Mouse (Mus musculus): ENCODE measurements around the gene Psat1. TPM values are rescaled to one million over a fixed set of nuclear protein-coding genes. Genes with fewer than 3 reads are reported as not detected.

Gene Psat1
- polyA plus RNA-seq, 1 experiment from 2014 or later = 6.7 TPM

DNA sequence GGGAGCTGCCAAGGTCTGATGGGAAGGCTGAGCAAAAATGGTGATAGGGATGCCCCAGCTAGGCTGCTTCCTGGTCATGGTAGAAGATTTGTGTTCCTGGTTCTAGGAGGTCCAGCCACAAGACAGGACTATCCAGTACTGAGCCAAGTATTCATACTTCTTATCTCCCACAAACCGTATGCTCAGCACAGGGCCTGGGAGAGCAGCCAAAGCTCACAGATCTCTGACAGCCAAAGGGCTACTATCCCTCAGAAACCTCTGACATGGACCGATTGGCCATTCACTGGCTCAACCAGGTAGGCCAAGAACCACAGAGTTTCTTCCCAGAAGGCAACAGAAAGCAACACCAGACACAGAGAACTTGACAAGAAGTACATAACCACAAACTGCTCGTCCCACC is 36.1 kb downstream of the Psat1 start:
- Histone ChIP-seq H3K79me2 (ENCODE audit: inconsistent target) (no peaks in the 10 kb centered on the region), H3K27ac (no peak overlapping the region), H3K4me3 (ENCODE audit: inconsistent target) (no peak overlapping the region), H3K36me3 (ENCODE audit: inconsistent target) (no peaks in the 10 kb centered on the region)
- 86% methylated on average over 3 of the region's 3 CpGs for WGBS (ENCODE audit: missing documents)

DNA sequence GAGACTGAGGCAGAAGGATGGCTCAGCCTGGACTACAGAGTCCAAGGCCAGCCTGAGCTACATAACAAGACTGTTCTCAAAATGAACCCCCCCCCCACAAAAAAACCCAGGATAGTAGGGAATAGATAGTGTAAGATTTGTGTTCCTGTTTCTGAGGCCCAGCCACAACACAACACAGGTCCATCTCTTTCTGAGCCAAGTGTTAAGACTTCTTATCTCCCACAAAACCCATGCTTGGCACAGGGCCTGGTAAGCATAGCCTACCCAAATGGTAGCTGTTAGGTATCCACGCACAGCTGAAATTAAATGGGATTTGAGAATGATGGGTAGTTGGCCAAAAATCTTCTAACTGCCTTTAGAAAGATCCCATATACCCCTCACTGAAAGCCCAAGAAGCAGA is 36.6 kb downstream of the Psat1 start:
- whole genome bisulfite sequencing (ENCODE audit: missing documents) = 100% methylated on average over 1 of the region's 1 CpGs
- Histone ChIP-seq H3K4me3 (ENCODE audit: inconsistent target) (no peak overlapping the region), H3K27ac (no peak overlapping the region), H3K79me2 (ENCODE audit: inconsistent target) (no peaks in the 10 kb centered on the region), H3K36me3 (ENCODE audit: inconsistent target) (no peaks in the 10 kb centered on the region)

DNA sequence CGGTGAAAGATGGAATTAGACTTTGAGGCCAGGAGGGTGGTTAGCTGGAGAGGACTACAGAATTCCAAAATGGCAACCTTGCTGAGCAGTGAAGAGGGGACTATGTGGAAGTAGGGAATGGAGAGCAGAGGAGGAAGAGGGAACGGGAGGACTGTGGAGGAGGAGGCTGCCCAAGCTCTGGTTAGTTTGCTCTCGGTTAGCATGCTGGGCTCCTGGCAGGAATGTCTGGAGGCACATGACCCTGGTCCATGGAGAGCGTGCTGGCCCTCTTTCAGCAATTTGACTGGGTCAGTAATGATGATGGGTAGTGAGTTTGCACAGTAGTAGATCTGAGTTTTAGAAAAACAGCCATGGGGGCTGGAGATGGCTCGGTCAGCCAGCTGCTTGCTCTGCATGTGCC is 39.1 kb downstream of the Psat1 start:
- 95% methylated on average over 5 of the region's 5 CpGs for WGBS (ENCODE audit: missing documents)
- no peak overlapping the region for H3K4me3 ChIP-seq (ENCODE audit: inconsistent target)
- no peak overlapping the region for H3K27ac ChIP-seq
- no peaks in the 10 kb centered on the region for H3K79me2 ChIP-seq (ENCODE audit: inconsistent target)
- no peaks in the 10 kb centered on the region for H3K36me3 ChIP-seq (ENCODE audit: inconsistent target)

DNA sequence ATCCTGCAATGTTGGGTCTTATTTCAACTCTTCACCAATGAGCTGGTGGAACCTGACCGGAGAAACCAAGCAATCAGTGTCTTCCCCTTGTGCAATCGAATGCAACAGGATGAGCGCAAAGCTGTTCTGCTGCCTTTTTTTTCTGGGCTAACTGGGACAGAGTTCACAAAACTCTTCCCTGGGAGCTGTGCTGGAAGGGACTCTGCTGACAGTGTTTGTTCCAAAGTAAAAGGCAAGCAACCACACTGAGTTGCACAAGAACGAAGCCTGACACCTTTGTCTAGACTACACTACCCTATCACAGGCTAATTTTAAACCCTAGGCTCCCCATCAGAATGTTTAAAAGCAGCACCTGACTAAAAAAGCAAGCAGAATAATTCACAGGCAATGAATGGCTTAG is 42.4 kb downstream of the Psat1 start:
- WGBS (ENCODE audit: missing documents) = 62% methylated on average over 4 of the region's 4 CpGs
- Histone ChIP-seq H3K79me2 (ENCODE audit: inconsistent target) (no peaks in the 10 kb centered on the region), H3K36me3 (ENCODE audit: inconsistent target) (no peaks in the 10 kb centered on the region), H3K27ac (no peak overlapping the region), H3K4me3 (ENCODE audit: inconsistent target) (no peak overlapping the region)

DNA sequence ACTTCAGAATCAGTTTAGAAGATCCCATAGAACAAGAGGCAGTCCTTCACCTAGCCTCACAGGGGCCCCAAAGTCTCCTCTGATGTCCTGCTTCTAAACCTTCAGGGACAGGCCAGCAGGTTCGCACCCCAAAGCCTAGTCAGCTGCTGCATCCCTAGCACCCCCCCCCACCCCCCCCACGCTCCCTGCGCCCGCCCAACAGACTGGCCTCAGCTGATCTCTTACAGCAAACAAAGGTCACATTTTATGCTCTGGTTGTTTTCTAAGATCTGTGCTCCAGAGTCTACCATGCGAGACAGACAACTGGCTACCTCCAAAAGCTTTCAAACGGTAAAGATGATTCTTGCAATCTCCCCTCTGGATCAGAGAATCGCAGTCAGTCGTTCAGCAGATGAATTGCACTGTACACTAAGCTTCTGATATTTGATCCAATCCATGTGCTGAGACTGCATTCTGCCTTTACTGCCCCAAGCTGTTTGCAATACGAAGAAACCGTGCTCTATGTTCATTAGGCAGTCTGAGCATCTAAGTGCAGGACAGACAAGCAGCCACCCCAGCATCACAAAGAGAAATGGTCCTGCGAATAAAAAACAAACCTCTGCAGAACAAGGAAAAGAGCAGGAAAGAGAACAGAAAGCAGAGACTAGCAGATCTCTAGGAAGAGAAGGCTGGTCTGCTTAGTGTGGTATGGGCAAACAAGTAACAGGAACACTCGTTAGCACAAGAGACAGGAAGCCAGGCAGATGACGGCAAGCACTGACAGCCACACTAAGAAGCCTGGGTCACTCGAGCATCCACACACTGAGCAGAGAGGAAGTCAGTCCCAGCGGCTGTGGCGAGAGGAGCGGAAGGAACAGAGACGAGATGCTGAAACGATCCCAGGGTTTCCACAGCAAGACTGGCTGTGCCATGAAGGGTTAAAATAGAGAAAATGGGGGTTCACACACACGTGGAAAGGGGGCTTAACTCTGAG is 43.3 kb downstream of the Psat1 start:
- Histone ChIP-seq H3K4me3 (ENCODE audit: inconsistent target) (no peak overlapping the region), H3K27ac (no peak overlapping the region), H3K36me3 (ENCODE audit: inconsistent target) (no peaks in the 10 kb centered on the region), H3K79me2 (ENCODE audit: inconsistent target) (no peaks in the 10 kb centered on the region)
- WGBS (ENCODE audit: missing documents) = 47% methylated on average over 17 of the region's 20 CpGs

DNA sequence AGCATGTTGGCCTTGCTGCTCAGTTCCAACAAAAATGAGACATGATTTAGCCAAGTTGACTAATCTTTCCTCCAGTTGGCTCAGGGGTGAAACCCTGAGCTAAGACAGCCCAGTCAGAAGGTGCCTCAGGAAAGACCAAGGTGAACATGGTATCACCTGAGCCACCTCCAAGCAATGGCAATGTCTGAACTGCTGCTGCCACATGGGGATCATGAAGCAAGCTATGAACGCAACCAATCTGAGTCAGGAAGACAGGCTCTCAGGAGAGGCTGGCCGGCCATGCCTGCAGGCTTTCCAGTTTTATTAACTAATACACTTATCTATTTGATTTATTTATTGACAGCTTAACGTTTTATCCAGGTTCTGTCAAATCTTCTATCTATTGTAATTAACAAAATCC is 51.5 kb downstream of the Psat1 start:
- H3K36me3 ChIP-seq (ENCODE audit: inconsistent target) = no peaks in the 10 kb centered on the region
- no peak overlapping the region for H3K4me3 ChIP-seq (ENCODE audit: inconsistent target)
- no peaks in the 10 kb centered on the region for H3K79me2 ChIP-seq (ENCODE audit: inconsistent target)
- H3K27ac ChIP-seq = no peak overlapping the region
- 90% methylated on average over 3 of the region's 3 CpGs for WGBS (ENCODE audit: missing documents)

DNA sequence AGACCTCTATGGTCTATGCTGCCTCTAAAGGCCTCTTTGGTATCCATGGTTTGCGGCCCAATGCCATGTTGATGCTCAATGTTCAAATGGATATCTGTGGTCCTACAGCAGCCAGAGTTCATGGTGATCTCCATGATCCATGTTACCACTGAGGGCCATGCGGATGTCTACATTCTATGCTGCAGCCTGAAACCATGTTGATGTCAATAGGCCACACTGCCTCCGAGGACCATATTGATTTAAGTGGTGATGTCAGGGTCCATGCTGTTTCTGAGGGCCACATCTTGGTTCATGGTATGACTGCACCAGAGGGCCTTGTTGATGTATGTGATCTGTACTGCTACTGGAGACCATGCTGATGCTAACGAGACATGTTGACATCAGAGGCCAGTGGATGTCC is 55.0 kb downstream of the Psat1 start:
- no peak overlapping the region for H3K4me3 ChIP-seq (ENCODE audit: inconsistent target)
- no peaks in the 10 kb centered on the region for H3K79me2 ChIP-seq (ENCODE audit: inconsistent target)
- 97% methylated on average over 4 of the region's 4 CpGs for WGBS (ENCODE audit: missing documents)
- H3K27ac ChIP-seq = no peak overlapping the region
- H3K36me3 ChIP-seq (ENCODE audit: inconsistent target) = no peaks in the 10 kb centered on the region

DNA sequence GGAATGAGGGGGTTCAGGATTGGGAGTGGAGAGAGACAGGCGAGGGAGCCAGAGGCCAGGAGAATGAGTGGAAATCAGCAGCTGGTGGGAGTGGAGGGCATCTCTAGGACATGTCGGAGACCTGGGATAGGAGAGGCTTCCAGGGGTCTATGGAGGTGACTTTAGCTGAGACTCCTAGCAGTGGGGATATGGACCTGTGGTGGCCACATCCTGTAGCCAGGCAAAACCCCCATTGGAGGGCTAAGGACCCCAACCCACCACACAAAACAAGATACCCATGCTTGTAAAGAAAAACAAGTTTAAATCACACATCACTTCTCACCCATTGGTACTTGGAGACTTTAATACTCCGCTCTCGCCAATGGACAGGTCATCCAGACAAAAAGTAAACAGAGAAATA is 58.7 kb downstream of the Psat1 start:
- Histone ChIP-seq H3K79me2 (ENCODE audit: inconsistent target) (no peaks in the 10 kb centered on the region), H3K36me3 (ENCODE audit: inconsistent target) (no peaks in the 10 kb centered on the region), H3K27ac (no peak overlapping the region), H3K4me3 (ENCODE audit: inconsistent target) (no peak overlapping the region)
- 94% methylated on average over 4 of the region's 4 CpGs for WGBS (ENCODE audit: missing documents)

DNA sequence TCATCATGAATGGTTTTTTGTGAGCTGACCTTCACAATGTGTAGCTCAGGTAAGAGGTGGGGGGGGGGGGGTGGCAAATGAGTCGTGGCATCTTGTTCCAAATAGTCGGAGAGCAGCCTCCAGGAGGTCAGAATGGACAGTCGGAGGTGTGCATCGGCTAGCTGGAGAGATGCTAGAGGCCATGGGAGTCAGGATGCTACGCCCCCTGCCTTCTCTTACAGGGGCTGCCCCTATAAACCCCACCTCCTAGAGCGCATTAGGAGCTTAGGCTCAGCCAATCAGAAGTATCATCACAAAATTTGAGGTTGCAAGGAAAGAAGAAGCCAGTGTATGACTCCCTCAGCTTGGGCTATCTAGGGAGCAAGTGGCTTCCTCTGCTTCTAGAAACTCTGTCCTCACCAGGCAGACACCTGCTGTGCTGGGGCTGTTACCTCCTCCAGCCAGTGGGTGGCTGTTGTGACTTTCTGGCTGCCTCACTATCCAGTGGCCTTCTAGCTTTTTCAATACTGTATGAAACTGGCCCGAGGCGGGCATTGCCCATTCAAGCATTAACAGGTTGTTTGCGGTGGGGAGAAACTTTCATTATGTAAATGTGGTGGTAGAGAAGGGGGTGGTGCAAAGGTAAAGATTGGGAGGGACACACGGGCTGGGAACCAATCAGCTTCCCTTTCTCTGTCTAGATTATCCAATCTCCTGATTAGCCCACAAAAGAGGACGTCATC is 64.3 kb downstream of the Psat1 start:
- Histone ChIP-seq H3K4me3 (ENCODE audit: inconsistent target) (no peak overlapping the region), H3K27ac (no peak overlapping the region), H3K36me3 (ENCODE audit: inconsistent target) (no peaks in the 10 kb centered on the region), H3K79me2 (ENCODE audit: inconsistent target) (no peaks in the 10 kb centered on the region)
- WGBS (ENCODE audit: missing documents) = 74% methylated on average over 11 of the region's 11 CpGs

DNA sequence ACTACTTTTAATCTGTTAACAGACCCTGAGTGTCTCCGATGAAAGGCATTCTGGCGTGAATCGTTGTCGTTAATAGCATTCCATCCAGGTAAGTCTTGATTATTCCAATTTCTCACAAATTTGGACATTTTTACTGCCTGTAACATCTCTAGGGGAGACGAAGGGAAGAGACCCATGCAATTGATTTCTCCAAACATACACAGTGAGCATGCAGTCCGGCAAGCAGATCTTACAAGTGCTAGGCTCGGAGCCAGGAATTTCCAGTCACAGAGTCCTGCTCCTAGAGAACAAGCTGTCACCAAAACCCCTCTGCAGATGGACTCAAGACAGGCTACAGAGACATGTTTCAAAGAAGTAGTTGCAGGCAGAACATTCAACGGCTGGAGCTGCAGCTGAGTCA is 66.4 kb downstream of the Psat1 start:
- WGBS (ENCODE audit: missing documents) = 94% methylated on average over 8 of the region's 8 CpGs
- Histone ChIP-seq H3K79me2 (ENCODE audit: inconsistent target) (no peaks in the 10 kb centered on the region), H3K27ac (no peak overlapping the region), H3K4me3 (ENCODE audit: inconsistent target) (no peak overlapping the region), H3K36me3 (ENCODE audit: inconsistent target) (no peaks in the 10 kb centered on the region)

DNA sequence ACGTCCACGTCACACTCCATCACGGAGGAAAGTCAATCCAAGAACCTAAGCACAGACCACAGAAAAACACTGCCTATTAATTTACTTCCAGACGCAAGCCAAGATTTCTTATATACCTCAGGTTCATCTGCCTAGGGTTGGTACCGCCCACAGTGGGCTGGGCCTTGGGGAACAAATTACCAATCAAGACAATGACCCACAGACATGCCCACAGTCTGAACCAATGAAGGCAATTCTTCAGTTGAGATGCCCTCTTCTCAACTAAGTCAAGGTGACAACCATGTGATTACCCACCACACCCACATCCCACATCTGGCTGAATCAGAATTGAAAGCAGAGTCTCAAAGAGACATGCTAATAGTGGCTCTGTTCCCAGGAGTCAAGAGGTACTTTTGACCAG is 67.9 kb downstream of the Psat1 start:
- H3K79me2 ChIP-seq (ENCODE audit: inconsistent target) = no peaks in the 10 kb centered on the region
- 96% methylated on average over 5 of the region's 5 CpGs for WGBS (ENCODE audit: missing documents)
- no peak overlapping the region for H3K27ac ChIP-seq
- H3K36me3 ChIP-seq (ENCODE audit: inconsistent target) = no peaks in the 10 kb centered on the region
- no peak overlapping the region for H3K4me3 ChIP-seq (ENCODE audit: inconsistent target)

DNA sequence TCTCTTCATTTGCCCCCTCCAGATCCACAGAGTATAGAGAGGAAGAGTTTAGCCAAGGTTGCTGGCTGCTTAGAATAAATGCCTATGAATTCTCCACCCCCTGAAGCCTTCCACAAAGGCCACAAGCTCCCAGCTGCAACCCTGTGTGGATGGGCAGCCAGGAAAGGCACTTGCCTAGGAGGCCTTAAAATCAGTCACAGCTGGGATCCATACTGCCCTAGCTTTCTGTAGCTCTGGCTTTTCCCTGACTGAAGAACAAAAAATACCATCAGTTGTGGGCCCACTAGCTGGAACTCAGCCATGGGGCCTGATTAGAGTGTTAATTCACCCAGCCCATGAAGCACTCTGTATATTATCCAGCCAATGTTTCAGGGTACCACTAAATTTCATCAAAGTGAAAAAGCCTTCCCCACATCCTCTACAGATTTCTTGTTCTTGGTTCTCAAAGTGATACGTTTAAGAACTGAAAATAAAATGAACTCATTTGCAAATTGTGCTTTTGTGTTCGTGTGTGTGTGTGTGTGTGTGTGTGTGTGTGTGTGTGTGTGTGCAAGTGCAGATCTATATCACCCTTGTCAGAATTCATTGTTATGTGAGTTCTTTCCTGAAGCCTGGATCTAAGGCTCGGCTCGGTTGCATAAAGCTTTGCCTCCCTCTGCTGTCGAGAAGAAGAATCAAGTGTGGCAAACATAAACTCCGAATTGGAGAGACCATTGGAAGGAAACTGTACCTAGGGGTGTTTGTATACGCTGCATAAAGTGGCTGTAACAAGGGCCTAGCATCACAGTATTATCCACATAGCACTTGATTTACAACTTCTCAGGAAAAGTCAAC is 78.1 kb downstream of the Psat1 start:
- Histone ChIP-seq H3K4me3 (ENCODE audit: inconsistent target) (no peak overlapping the region), H3K27ac (no peak overlapping the region), H3K79me2 (ENCODE audit: inconsistent target) (no peaks in the 10 kb centered on the region), H3K36me3 (ENCODE audit: inconsistent target) (no peaks in the 10 kb centered on the region)
- WGBS (ENCODE audit: missing documents) = 25% methylated on average over 7 of the region's 7 CpGs

DNA sequence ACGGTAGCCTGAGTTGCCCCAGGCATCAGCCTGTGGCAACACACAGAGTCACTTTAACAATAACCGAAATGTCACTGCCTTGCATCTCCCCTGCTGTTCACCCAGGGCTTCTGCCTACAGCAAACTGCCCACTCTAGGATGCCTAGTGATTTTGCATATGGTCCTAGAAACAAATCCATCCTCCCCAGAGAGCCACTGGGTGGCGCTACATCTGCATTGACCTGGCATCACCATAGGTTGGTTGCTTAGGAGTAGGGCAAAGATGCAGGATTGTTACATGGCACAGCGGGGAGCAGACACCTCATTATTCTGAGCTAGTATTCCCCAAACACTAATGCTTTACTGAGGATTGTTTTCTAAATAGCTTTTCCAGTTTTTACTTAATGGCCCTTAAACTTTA is 80.3 kb downstream of the Psat1 start:
- Histone ChIP-seq H3K4me3 (ENCODE audit: inconsistent target) (no peak overlapping the region), H3K27ac (no peak overlapping the region), H3K79me2 (ENCODE audit: inconsistent target) (no peaks in the 10 kb centered on the region), H3K36me3 (ENCODE audit: inconsistent target) (no peaks in the 10 kb centered on the region)
- WGBS (ENCODE audit: missing documents) = 80% methylated on average over 4 of the region's 4 CpGs

DNA sequence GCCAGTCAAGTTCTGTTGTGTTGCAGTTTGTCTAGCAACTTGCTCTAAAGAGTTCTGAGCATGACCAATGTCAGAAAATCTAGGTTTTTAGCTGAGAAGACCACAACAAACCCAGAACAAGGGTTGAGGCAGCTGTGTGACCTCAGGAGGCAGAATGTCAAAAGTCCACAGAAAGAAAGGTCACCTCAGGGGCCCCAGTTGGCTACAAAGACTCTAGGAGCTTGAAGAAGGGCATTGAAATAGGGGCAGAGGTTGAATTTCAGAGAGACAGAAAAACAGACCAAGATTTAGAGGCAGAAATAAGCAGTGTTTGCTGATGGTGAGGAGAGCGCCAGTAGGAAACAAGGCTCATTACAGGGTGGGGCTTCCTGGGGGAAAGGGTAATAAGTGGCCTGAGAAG is 81.0 kb downstream of the Psat1 start:
- H3K79me2 ChIP-seq (ENCODE audit: inconsistent target) = no peaks in the 10 kb centered on the region
- H3K27ac ChIP-seq = no peak overlapping the region
- no peaks in the 10 kb centered on the region for H3K36me3 ChIP-seq (ENCODE audit: inconsistent target)
- no peak overlapping the region for H3K4me3 ChIP-seq (ENCODE audit: inconsistent target)
- WGBS (ENCODE audit: missing documents) = 100% methylated on average over 1 of the region's 1 CpGs

DNA sequence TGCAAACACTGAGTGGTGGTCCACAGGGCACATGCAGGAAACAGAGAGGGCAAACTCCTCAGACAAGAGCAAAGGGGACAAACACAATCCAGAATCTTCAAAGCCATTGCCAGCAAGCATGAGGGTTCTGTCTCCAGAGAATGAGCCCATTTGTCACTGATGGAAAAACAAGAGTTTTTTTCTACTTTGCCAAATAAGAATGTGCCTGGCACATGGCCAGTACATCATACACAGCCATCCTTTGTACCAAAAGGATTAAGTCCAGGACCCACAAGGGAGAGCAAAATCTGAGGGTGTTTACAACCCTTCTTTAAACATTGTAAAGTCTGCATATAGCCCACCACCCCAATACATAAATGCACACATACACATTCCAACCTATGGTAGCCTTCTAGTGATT is 81.7 kb downstream of the Psat1 start:
- no peaks in the 10 kb centered on the region for H3K79me2 ChIP-seq (ENCODE audit: inconsistent target)
- H3K4me3 ChIP-seq (ENCODE audit: inconsistent target) = no peak overlapping the region
- H3K36me3 ChIP-seq (ENCODE audit: inconsistent target) = no peaks in the 10 kb centered on the region
- H3K27ac ChIP-seq = no peak overlapping the region
